Mouse (Mus musculus) gastrocnemius, postnatal 36 days (tissue): Measurements from ENCODE around the gene Tlr11. TPM values are rescaled to one million over a fixed set of nuclear protein-coding genes. Genes with fewer than 3 reads are reported as not detected.

Experiments used
- DNase-seq, 2 experiments: peaks; one replicate each; pipeline ENCODE4 v3.0.0; 2022
- intact Hi-C: fragments of 180-260 bp; cut with DNase I; formaldehyde crosslinking; loops from one replicate; pipeline ENCODE4 v1.15.1; 2025
- long read RNA-seq, 2 experiments: library from polyadenylated mRNA; stranded (forward); transcript quantifications; one replicate each; pipeline ENCODE4 v2.0.0; 2021
- total RNA-seq, 2 experiments: library from RNA; stranded (reverse); gene quantifications; 2 replicates each; pipeline ENCODE4 v1.2.3; 2021

Tlr11 gene
- under 1 TPM in 1 of 2 experiments, not detected in 1; 0.08 TPM for total RNA-seq
- long read RNA-seq, experiment 1 = 0 reads
- long read RNA-seq, experiment 2 = 0 reads

DNA sequence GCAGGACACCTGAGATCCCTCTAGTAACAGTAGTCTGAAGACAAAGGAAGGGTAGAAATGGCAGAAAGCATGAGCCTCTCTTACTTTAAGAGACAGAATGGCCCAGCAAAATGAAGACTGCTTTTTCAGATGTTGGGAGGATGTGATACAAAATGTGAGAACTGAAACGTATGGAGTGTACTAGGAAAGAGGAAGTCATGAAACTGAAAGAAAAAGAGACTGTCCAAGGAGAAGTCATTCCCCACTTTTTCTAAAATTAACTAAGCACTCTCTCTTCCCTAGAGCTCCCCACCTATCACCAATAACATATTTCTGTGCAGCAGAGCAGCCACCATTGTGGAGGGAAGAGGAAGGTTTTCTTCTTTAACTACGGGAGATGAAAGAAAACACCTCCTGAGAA lies at the start of gene Tlr11:
Gene Tlr11 (plus strand): TSS at position 322 of the 400 bp plus-strand sequence.
- no peak for DNase-seq
- intact Hi-C loops = no loop called here

- intact Hi-C loops = no loop called here
These were observed 31.1 kb upstream of the Tlr11 start, which contains the start of gene Olfr734 for GRCm38 (mm10) chr14:50326661-50327060. Gene Olfr734, minus strand, starts transcription at chr14:50326761.

GRCm38 (mm10) chr14:50348796-50349195 lies 8.9 kb upstream of the Tlr11 start, which contains the start of gene Olfr735:
Gene Olfr735, minus strand, starts transcription at chr14:50348872.
- intact Hi-C loops = no loop called here
- no peak for DNase-seq

More at GRCm38 (mm10) chr14:50326661-50327060, 31.1 kb upstream of the Tlr11 start, which contains the start of gene Olfr734:
- DNase-seq = no peak

DNA sequence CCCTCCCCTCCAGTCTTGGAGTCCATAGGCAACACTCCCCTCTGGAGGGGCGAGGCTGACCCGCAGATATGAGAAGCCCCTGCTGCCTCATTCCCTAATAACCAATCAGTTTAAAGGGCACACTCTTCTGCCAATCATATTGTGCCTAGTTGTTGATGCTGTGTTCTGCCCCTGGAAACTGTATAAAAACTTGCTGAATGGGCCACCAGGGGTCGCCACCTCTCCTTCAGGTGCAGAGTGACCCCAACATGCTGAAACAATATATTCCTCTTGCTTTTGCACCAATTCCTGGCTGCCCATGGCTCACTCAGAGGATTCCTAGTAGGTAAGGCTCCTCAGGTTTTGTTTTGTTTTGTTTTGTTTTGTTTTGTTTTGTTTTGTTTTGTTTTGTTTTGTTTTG lies 5.3 kb upstream of the Tlr11 start:
- no peak for DNase-seq
- intact Hi-C loops = no loop called here

DNA sequence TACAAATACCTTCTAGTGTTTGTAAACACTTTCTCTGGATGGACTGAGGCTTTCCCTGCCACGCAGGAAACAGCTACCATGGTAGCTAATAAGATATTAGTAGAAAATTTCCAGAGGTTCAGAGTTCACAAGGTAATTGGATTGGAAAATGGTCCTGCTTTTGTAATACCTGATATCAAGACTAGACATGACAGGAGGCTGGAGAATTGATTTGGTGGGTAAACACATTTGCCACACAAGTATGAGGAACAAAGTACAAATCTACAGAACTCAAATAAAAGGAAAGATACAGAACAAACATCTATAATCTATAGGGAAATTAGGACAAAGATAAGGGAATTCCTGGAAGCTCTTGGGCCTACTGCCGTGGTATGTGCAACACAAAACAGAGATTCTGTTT lies 989 bp upstream of the Tlr11 start:
- DNase-seq = no peak
- intact Hi-C loops = no loop called here

DNA sequence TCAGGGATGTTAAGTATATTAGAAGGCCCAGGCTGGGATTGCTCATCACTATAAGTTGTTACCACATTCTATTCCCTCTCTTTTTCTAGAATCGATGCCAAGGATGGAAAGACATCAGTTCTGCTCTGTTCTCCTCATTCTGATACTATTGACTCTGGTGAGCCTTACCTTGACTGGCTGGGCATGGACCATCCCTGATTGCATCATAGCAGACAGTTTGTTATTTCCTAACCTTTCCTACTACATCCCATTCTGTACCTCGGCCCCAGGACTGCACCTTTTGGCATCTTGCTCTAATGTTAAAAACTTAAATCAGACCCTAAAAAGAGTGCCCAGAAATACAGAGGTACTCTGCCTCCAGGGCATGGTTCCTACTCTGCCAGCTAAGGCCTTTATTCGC lies 2.8 kb downstream of the Tlr11 start:
- intact Hi-C loops = no loop called here
- DNase-seq = no peak

GRCm38 (mm10) chr14:50363561-50363960 lies 5.8 kb downstream of the Tlr11 start:
- DNase-seq = no peak
- intact Hi-C loops = no loop called here

DNA sequence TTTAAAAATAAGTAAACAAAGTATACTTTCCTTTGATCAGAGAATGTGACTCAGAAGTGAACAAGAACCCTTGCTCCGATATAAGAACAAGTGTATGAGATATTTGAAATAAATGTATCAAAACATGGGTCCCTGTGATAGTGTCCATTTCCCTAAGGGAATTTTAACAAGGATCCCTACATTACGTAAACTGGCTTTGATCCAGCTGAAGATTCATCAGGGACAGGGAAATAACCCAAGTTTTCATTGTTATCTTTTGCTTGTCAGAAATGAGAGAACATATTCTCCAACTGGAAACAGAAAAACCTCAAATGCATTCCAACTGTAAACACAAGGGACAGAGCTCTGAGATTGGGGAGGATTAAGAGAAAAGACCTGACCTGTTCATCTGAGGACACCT lies 23.1 kb downstream of the Tlr11 start, which contains the start of gene Olfr736:
Gene Olfr736 (plus strand): TSS at position 301 of the 400 bp plus-strand sequence.
- intact Hi-C loops = no loop called here

GRCm38 (mm10) chr14:50407268-50407667 lies 49.6 kb downstream of the Tlr11 start, which contains the start of gene Olfr738:
Gene Olfr738, plus strand, starts transcription at chr14:50407568.
- DNase-seq = no peak
- intact Hi-C loops = no loop called here

More for the DNA sequence above, 23.1 kb downstream of the Tlr11 start, which contains the start of gene Olfr736:
- DNase-seq = no peak

Other genes starting within 250 kb of the Tlr11 start
- not detected for gene Olfr727, start 234.7 kb upstream of the Tlr11 start, total RNA-seq
- gene Olfr728, start 215.2 kb upstream of the Tlr11 start, total RNA-seq = not detected
- gene Olfr729, start 205.0 kb upstream of the Tlr11 start, total RNA-seq = not detected
- gene Olfr730, start 169.7 kb upstream of the Tlr11 start, total RNA-seq = not detected
- gene Olfr731, start 116.0 kb upstream of the Tlr11 start, total RNA-seq = not detected
- gene Olfr732, start 73.7 kb upstream of the Tlr11 start, total RNA-seq = not detected
- not detected for gene Olfr733, start 56.4 kb upstream of the Tlr11 start, total RNA-seq
- gene Olfr734, start 31.2 kb upstream of the Tlr11 start, total RNA-seq = not detected
- not detected for gene Olfr735, start 9.0 kb upstream of the Tlr11 start, total RNA-seq
- gene Olfr736, start 23.2 kb downstream of the Tlr11 start, total RNA-seq = not detected
- gene Olfr738, start 49.7 kb downstream of the Tlr11 start, total RNA-seq = not detected
- not detected for gene Olfr739, start 60.7 kb downstream of the Tlr11 start, total RNA-seq
- gene Olfr740, start 87.6 kb downstream of the Tlr11 start, total RNA-seq = not detected
- gene Olfr741, start 114.8 kb downstream of the Tlr11 start, total RNA-seq = not detected
- gene Olfr742, start 145.7 kb downstream of the Tlr11 start, total RNA-seq = not detected
- gene Olfr743, start 163.9 kb downstream of the Tlr11 start, total RNA-seq = not detected